Mouse (Mus musculus) E14TG2a.4 (cell line): Measurements from ENCODE around the gene Gm49384.

Experiments used
- H3K27me3 ChIP-seq: 2 replicates; pipeline ENCODE4 v1.6.1; 2014; ENCODE audit warnings: low read length, control low read depth; ENCODE audit not compliant: insufficient read depth
- H3K36me3 ChIP-seq: 2 replicates; pipeline ENCODE4 v1.6.1; 2014; ENCODE audit warnings: low read length, control low read depth; ENCODE audit not compliant: insufficient read depth
- H3K4me1 ChIP-seq: replicated peaks from 2 replicates; pipeline ENCODE4 v1.6.1; 2014; ENCODE audit warnings: low read depth, low read length, control low read depth
- H3K4me3 ChIP-seq: replicated peaks from 2 replicates; pipeline ENCODE4 v1.5.1; 2014; ENCODE audit warnings: mild to moderate bottlenecking, low read length
- H3K9me3 ChIP-seq: 2 replicates; pipeline ENCODE4 v1.6.1; 2014; ENCODE audit warnings: low read length, control low read depth
- CTCF ChIP-seq: conservative IDR thresholded peaks from 2 replicates; pipeline ENCODE4 v1.5.1; 2014; ENCODE audit warnings: low read length
- NANOG ChIP-seq: IDR thresholded peaks from 2 replicates; pipeline ENCODE4 v1.6.1; 2014; ENCODE audit warnings: borderline replicate concordance, low read length, mixed read lengths
- POU5F1 ChIP-seq: IDR thresholded peaks from 2 replicates; pipeline ENCODE4 v1.6.1; 2014; ENCODE audit warnings: low read length, borderline replicate concordance

Gene Gm49384

GRCm38 (mm10) chr12:69204052-69204833, at the start of gene Gm49384:
Gene Gm49384, minus strand, starts transcription at chr12:69204267.
- Histone ChIP-seq H3K9me3 (no peaks in the 10 kb centered on the region), H3K36me3 (peaks cover 70% of the 10 kb centered on the region), H3K27me3 (no peaks in the 10 kb centered on the region), H3K4me3 (no peak within 1 kb of the TSS), H3K4me1 (peaks cover 16% of the 10 kb centered on the region)
- TF ChIP-seq CTCF (no peak), POU5F1 (no peak), NANOG (no peak)

GRCm38 (mm10) chr12:69253806-69254205, 49.7 kb upstream of the Gm49384 start:
- Histone ChIP-seq H3K4me3 (no peak overlapping the region), H3K4me1 (no peaks in the 10 kb centered on the region), H3K36me3 (no peaks in the 10 kb centered on the region), H3K9me3 (no peaks in the 10 kb centered on the region), H3K27me3 (no peaks in the 10 kb centered on the region)
- TF ChIP-seq NANOG (no peak), CTCF (no peak), POU5F1 (no peak)

- H3K36me3 ChIP-seq = no peaks in the 10 kb centered on the region
- H3K4me1 ChIP-seq = no peaks in the 10 kb centered on the region
- H3K27me3 ChIP-seq = peaks cover 3% of the 10 kb centered on the region; the same call in 1 of the 2 replicates
- H3K9me3 ChIP-seq = no peaks in the 10 kb centered on the region
- no peak overlapping the region for H3K4me3 ChIP-seq
- TF ChIP-seq POU5F1 (no peak), NANOG (no peak), CTCF (no peak)
Observed at GRCm38 (mm10) chr12:69250756-69251155, 46.7 kb upstream of the Gm49384 start.

GRCm38 (mm10) chr12:69249766-69250165, 45.7 kb upstream of the Gm49384 start:
- no peaks in the 10 kb centered on the region for H3K9me3 ChIP-seq
- peaks cover 3% of the 10 kb centered on the region; the same call in 1 of the 2 replicates for H3K27me3 ChIP-seq
- TF ChIP-seq NANOG = no peak
- TF ChIP-seq POU5F1 = no peak
- TF ChIP-seq CTCF = no peak

GRCm38 (mm10) chr12:69241771-69242431, 37.8 kb upstream of the Gm49384 start:
- Histone ChIP-seq H3K4me1 (peaks cover 6% of the 10 kb centered on the region; the same call in 1 of the 2 replicates), H3K27me3 (peaks cover 36% of the 10 kb centered on the region), H3K36me3 (no peaks in the 10 kb centered on the region), H3K9me3 (no peaks in the 10 kb centered on the region), H3K4me3 (peak overlapping the region; percentile 84)
- TF ChIP-seq NANOG = no peak

More at GRCm38 (mm10) chr12:69249766-69250165, 45.7 kb upstream of the Gm49384 start:
- peak overlapping the region; percentile 26; the same call in 1 of the 2 replicates for H3K4me3 ChIP-seq
- H3K36me3 ChIP-seq = no peaks in the 10 kb centered on the region
- H3K4me1 ChIP-seq = no peaks in the 10 kb centered on the region

- H3K4me3 ChIP-seq = peak overlapping the region; percentile 84
- TF ChIP-seq CTCF (no peak), NANOG (no peak), POU5F1 (no peak)
- no peaks in the 10 kb centered on the region for H3K36me3 ChIP-seq
- H3K4me1 ChIP-seq = peaks cover 6% of the 10 kb centered on the region; the same call in 1 of the 2 replicates
- H3K27me3 ChIP-seq = peaks cover 36% of the 10 kb centered on the region
- H3K9me3 ChIP-seq = no peaks in the 10 kb centered on the region
Observed at GRCm38 (mm10) chr12:69241405-69241770, 37.3 kb upstream of the Gm49384 start.

- Histone ChIP-seq H3K27me3 (peaks cover 36% of the 10 kb centered on the region), H3K9me3 (no peaks in the 10 kb centered on the region), H3K4me3 (peak within 1 kb of the TSS; percentile 84), H3K4me1 (peaks cover 6% of the 10 kb centered on the region; the same call in 1 of the 2 replicates), H3K36me3 (no peaks in the 10 kb centered on the region)
- TF ChIP-seq NANOG = no peak
Observed at GRCm38 (mm10) chr12:69240876-69241275, 36.8 kb upstream of the Gm49384 start, which contains the start of gene Klhdc1. Gene Klhdc1, plus strand, starts transcription at chr12:69241176.

- Histone ChIP-seq H3K36me3 (no peaks in the 10 kb centered on the region), H3K4me1 (peaks cover 6% of the 10 kb centered on the region; the same call in 1 of the 2 replicates), H3K4me3 (no peak overlapping the region), H3K27me3 (peaks cover 34% of the 10 kb centered on the region), H3K9me3 (no peaks in the 10 kb centered on the region)
- TF ChIP-seq CTCF (no peak), POU5F1 (no peak), NANOG (no peak)
Observed at GRCm38 (mm10) chr12:69238284-69238683, 34.2 kb upstream of the Gm49384 start.
